8 mouse cellular contexts compared by ENCODE assay signal in the genomic region with DNA sequence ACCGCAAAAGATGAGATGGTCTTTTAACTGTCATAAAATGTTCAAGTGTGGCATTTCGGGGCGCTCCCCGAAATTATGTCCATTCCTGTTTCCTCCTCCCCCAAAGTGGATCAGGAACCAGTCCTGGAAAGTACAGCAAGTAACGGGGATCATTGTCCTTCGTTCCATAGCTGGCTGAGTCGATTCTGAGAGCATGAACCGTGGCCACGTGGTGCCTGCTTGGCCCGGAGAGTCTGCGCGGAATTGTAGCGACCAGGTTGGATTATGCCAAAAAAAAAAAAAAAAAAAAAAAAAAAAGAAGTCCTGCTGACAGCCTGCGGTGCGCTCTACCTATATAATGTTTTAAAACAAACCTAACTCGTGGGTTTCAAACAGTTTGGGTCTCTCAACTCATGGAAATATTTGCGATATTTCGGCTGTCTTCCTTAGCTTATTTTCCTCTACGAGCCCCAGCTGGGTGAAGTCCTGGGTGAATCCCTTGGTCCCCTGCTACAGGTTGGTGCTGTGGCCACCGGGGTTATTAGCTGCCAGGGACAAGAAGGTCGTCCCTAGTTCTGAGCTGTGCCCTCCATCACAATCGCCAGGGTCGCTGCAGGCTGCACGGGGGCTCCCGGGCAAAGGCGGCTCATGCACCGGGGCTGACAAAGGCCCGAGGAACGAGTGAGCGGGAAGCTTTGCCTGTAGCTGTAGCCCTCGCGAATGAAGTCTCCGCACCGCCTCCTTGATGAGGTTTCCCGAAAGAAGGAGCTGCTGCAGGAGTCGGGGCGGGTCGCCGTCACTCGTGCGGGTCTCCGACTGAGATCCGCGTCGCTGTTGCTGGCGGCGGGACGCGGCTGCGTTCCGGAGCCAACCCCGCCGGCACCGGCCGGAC. TPM values are rescaled to one million over a fixed set of nuclear protein-coding genes. Genes with fewer than 3 reads are reported as not detected.
DNase-seq lines count a peak whose midpoint lies in the region; ATAC-seq and TF ChIP-seq lines count a peak whose summit lies in the region.

No protein-coding gene starts in this region.

- DNase-seq in left cerebral cortex, postnatal 36 days (ENCODE audit: low spot score in 2 of 2), result peak; percentile 4 to 13
- DNase-seq in left cerebral cortex, adult 18-20 months (ENCODE audit: low spot score in 2 of 2), result no peak
- DNase-seq in adrenal gland, postnatal 14 days, result peak; percentile 28
- DNase-seq in hindbrain, embryonic 14.5 days (ENCODE audit: low spot score), result peak; percentile 25
- no peak for DNase-seq in liver, embryonic 14.5 days (ENCODE audit: low read depth in 3 of 3, low spot score in 3 of 3)
- peak; percentile 24 to 33 for DNase-seq in right cerebral cortex, postnatal 10 days (ENCODE audit: low spot score in 2 of 2)

- peaks cover 21% of the 10 kb centered on the region for H3K9me3 ChIP-seq in forebrain, embryonic 13.5 days (replicated peaks)
- H3K9me3 ChIP-seq in hindbrain, embryonic 14.5 days (ENCODE audit: control insufficient read depth, low read length), result 0 out of 2 replicates have a peak, but pooled peaks cover 4% of the 10 kb centered on the region
- H3K9me3 ChIP-seq in liver, embryonic 14.5 days (ENCODE audit: control insufficient read depth, low read length), result no peaks in the 10 kb centered on the region

- no peak for TF ChIP-seq CTCF in liver, embryonic 14.5 days (IDR thresholded peaks at IDR 0.05; ENCODE audit: low read depth)

- H3K27me3 ChIP-seq in forebrain, embryonic 13.5 days, result no peaks in the 10 kb centered on the region
- H3K27me3 ChIP-seq in hindbrain, embryonic 14.5 days (ENCODE audit: control insufficient read depth, insufficient read depth, low read length), result no peaks in the 10 kb centered on the region
- no peaks in the 10 kb centered on the region for H3K27me3 ChIP-seq in liver, embryonic 14.5 days (ENCODE audit: control insufficient read depth, insufficient read depth, low read length)

- peak overlapping the region; percentile 62 for H3K4me3 ChIP-seq in forebrain, embryonic 13.5 days
- peak overlapping the region; percentile 60 for H3K4me3 ChIP-seq in hindbrain, embryonic 14.5 days (replicated peaks; ENCODE audit: low read length)
- H3K4me3 ChIP-seq in liver, embryonic 14.5 days (ENCODE audit: insufficient read depth in 1 of 2, low read depth in 2 of 2, low read length in 2 of 2), result peak overlapping the region; percentile 40 to 43

- no peaks in the 10 kb centered on the region for H3K36me3 ChIP-seq in forebrain, embryonic 13.5 days (ENCODE audit: poor library complexity, severe bottlenecking)
- no peaks in the 10 kb centered on the region for H3K36me3 ChIP-seq in hindbrain, embryonic 14.5 days (replicated peaks; ENCODE audit: control insufficient read depth, insufficient read depth)
- H3K36me3 ChIP-seq in liver, embryonic 14.5 days (replicated peaks; ENCODE audit: control insufficient read depth, insufficient read depth, low read depth), result no peaks in the 10 kb centered on the region

- peak overlapping the region; percentile 62 for H3K4me2 ChIP-seq in forebrain, embryonic 13.5 days
- peak overlapping the region; percentile 73 for H3K4me2 ChIP-seq in hindbrain, embryonic 14.5 days (replicated peaks)
- peak overlapping the region; percentile 62 for H3K4me2 ChIP-seq in liver, embryonic 14.5 days (ENCODE audit: low read depth)

- intact Hi-C loops in left cerebral cortex, postnatal 36 days (cut with DNase I), result no loop called here

- 0 out of 2 replicates have a peak, but pooled peaks cover 10% of the 10 kb centered on the region for H3K4me1 ChIP-seq in forebrain, embryonic 13.5 days
- H3K4me1 ChIP-seq in hindbrain, embryonic 14.5 days (replicated peaks; ENCODE audit: control insufficient read depth, insufficient read depth, low read length), result no peaks in the 10 kb centered on the region
- no peaks in the 10 kb centered on the region for H3K4me1 ChIP-seq in liver, embryonic 14.5 days (replicated peaks; ENCODE audit: control insufficient read depth in 2 of 2, insufficient read depth in 2 of 2, low read length in 1 of 2)

- peak overlapping the region; percentile 85 for H3K9ac ChIP-seq in forebrain, embryonic 13.5 days
- H3K9ac ChIP-seq in hindbrain, embryonic 14.5 days, result peak overlapping the region; percentile 67
- peak overlapping the region; percentile 7; the same call in 1 of the 2 replicates for H3K9ac ChIP-seq in liver, embryonic 14.5 days (replicated peaks)

- no peak for TF ChIP-seq EP300 in liver, embryonic 14.5 days (IDR thresholded peaks at IDR 0.05; ENCODE audit: low read depth)

- ATAC-seq in forebrain, embryonic 13.5 days, result peak; percentile 46
- peak; percentile 41 for ATAC-seq in hindbrain, embryonic 14.5 days (ENCODE audit: low FRiP score)
- no peak for ATAC-seq in liver, embryonic 14.5 days (ENCODE audit: insufficient read depth)
- no peak for ATAC-seq in activated CD4-positive, CD25-positive, alpha-beta regulatory T cell, adult 4 months

- WGBS in forebrain, embryonic 13.5 days, result 27% methylated on average over 55 of the region's 55 CpGs
- 26% methylated on average over 55 of the region's 55 CpGs for WGBS in hindbrain, embryonic 14.5 days
- 29% methylated on average over 55 of the region's 55 CpGs for WGBS in liver, embryonic 14.5 days (ENCODE audit: insufficient replicate concordance)

- H3K27ac ChIP-seq in forebrain, embryonic 13.5 days, result peak overlapping the region; percentile 91
- H3K27ac ChIP-seq in hindbrain, embryonic 14.5 days, result peak overlapping the region; percentile 74
- no peak overlapping the region for H3K27ac ChIP-seq in liver, embryonic 14.5 days

RNA-seq across cellular contexts. Expression of gene Peg12, which starts 1.1 kb away (rescaled TPM):
- under 1 TPM; 0.39 TPM for total RNA-seq in left cerebral cortex, postnatal 36 days (2021)
- total RNA-seq in left cerebral cortex, adult 18-20 months (2021), result under 1 TPM; 0.14 to 0.23 TPM
- total RNA-seq in adrenal gland, postnatal 14 days (2021), result 3.9 and 4.3 TPM in 2 replicates
- polyA plus RNA-seq in forebrain, embryonic 13.5 days (2015; fragmentation: Nextera tagmentation; extraction: Ambion mirVana), result 56.3 and 66.0 TPM in 2 replicates
- polyA plus RNA-seq in hindbrain, embryonic 14.5 days (2014; fragmentation: Nextera tagmentation; extraction: Ambion mirVana), result 9.4 and 10.0 TPM in 2 replicates
- polyA plus RNA-seq in liver, embryonic 14.5 days (2012; rRNA removed), result 0.44 and 0.69 TPM in 2 replicates
- 1.7 and 2.5 TPM in 2 replicates for polyA plus RNA-seq in liver, embryonic 14.5 days (2014; fragmentation: Nextera tagmentation; extraction: Ambion mirVana)
- under 1 TPM in 1 of 2 experiments, not detected in 1; 0.18 TPM for polyA plus RNA-seq in activated CD4-positive, CD25-positive, alpha-beta regulatory T cell, adult 4 months (2017; shearing (Covaris generic))

RNA-seq across cellular contexts. Expression of gene Mkrn3, which starts 43.3 kb away (rescaled TPM):
- total RNA-seq in left cerebral cortex, postnatal 36 days (2021), result 1 to 10 TPM in 1 of 2 experiments, under 1 TPM in 1; 1.00 to 1.4 TPM
- total RNA-seq in left cerebral cortex, adult 18-20 months (2021), result under 1 TPM; 0.33 to 0.56 TPM
- 0.78 and 1.4 TPM in 2 replicates for total RNA-seq in adrenal gland, postnatal 14 days (2021)
- 21.7 and 25.0 TPM in 2 replicates for polyA plus RNA-seq in forebrain, embryonic 13.5 days (2015; fragmentation: Nextera tagmentation; extraction: Ambion mirVana)
- polyA plus RNA-seq in hindbrain, embryonic 14.5 days (2014; fragmentation: Nextera tagmentation; extraction: Ambion mirVana), result 20.4 and 22.2 TPM in 2 replicates
- polyA plus RNA-seq in liver, embryonic 14.5 days (2012; rRNA removed), result 0.29 and 0.36 TPM in 2 replicates
- polyA plus RNA-seq in liver, embryonic 14.5 days (2014; fragmentation: Nextera tagmentation; extraction: Ambion mirVana), result 0.28 TPM in 2 replicates
- polyA plus RNA-seq in activated CD4-positive, CD25-positive, alpha-beta regulatory T cell, adult 4 months (2017; shearing (Covaris generic)), result under 1 TPM in 1 of 2 experiments, not detected in 1; 0.18 TPM

Comparison
In these comparisons a context has a peak if more than half of its experiments do, and no peak if none do; other contexts are left out.
1. DNase-seq: peak in left cerebral cortex, postnatal 36 days (2 of 2), adrenal gland, postnatal 14 days (single experiment), hindbrain, embryonic 14.5 days (single experiment) and right cerebral cortex, postnatal 10 days (2 of 2); none in left cerebral cortex, adult 18-20 months (0 of 2) and liver, embryonic 14.5 days (0 of 3).
2. ATAC-seq: peak in forebrain, embryonic 13.5 days (single experiment) and hindbrain, embryonic 14.5 days (single experiment); none in liver, embryonic 14.5 days (single experiment) and activated CD4-positive, CD25-positive, alpha-beta regulatory T cell, adult 4 months (single experiment).
3. H3K9ac ChIP-seq: peak in every context shown above with its lines; median percentile 85 in forebrain, embryonic 13.5 days; 67 in hindbrain, embryonic 14.5 days; 7 in liver, embryonic 14.5 days.
4. RNA of gene Mkrn3, which starts 43.3 kb away (polyA plus RNA-seq): 21.7 to 25.0 TPM in forebrain, embryonic 13.5 days and 20.4 to 22.2 TPM in hindbrain, embryonic 14.5 days; 0.28 to 0.36 TPM in liver, embryonic 14.5 days and 0.18 TPM in activated CD4-positive, CD25-positive, alpha-beta regulatory T cell, adult 4 months; every median in the first group is over 10 times any median in the second.
5. Peak in every context shown above with its lines, with median percentiles within 50 percentile points of each other: H3K4me2 ChIP-seq and H3K4me3 ChIP-seq.